Mouse (Mus musculus): ENCODE measurements around the gene Cdk5. TPM values are rescaled to one million over a fixed set of nuclear protein-coding genes. Genes with fewer than 3 reads are reported as not detected.

Cdk5 gene
- polyA plus RNA-seq (2012; rRNA removed), result 159 and 252 TPM in 2 replicates

GRCm38 (mm10) chr5:24423129-24424003 lies at the start of gene Cdk5, which contains the start of gene Slc4a2:
Cdk5 (minus strand) TSS chr5:24423530.
Slc4a2 (plus strand) TSS chr5:24423837.
- DNase-seq (ENCODE audit: low read depth), result peak; percentile 100
- TF ChIP-seq CTCF (IDR thresholded peaks at IDR 0.05; ENCODE audit: borderline replicate concordance, extremely low read depth, insufficient read depth, insufficient read length) (no peak), POLR2A (IDR thresholded peaks at IDR 0.05; ENCODE audit: borderline replicate concordance, extremely low read depth, insufficient read depth, insufficient read length, poor library complexity, severe bottlenecking) (peak; percentile 22; the same call in 1 of the 2 replicates)

DNA sequence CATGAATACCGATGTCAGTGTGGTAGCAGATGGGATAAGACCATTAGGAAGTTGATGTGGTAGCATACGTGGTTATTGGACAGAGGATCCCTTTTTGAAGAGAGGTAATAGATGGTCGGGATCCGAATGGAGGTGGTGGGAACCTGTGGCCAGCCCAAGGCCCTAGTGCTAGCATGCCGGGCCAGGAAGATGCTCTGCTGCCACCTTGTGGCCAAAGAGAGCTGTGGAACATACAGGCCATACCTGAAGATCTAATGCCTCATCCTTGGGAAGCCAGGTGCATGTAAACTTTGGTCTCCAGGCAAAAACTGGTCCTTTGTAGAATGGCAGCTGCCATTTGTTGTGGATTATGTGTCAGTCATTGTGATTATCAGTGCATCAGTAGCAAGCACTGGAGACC lies 47.3 kb upstream of the Cdk5 start:
- TF ChIP-seq CTCF (IDR thresholded peaks at IDR 0.05; ENCODE audit: borderline replicate concordance, extremely low read depth, insufficient read depth, insufficient read length) (peak; percentile 94), POLR2A (IDR thresholded peaks at IDR 0.05; ENCODE audit: borderline replicate concordance, extremely low read depth, insufficient read depth, insufficient read length, poor library complexity, severe bottlenecking) (no peak)
- peak; percentile 87 for DNase-seq (ENCODE audit: low read depth)

DNA sequence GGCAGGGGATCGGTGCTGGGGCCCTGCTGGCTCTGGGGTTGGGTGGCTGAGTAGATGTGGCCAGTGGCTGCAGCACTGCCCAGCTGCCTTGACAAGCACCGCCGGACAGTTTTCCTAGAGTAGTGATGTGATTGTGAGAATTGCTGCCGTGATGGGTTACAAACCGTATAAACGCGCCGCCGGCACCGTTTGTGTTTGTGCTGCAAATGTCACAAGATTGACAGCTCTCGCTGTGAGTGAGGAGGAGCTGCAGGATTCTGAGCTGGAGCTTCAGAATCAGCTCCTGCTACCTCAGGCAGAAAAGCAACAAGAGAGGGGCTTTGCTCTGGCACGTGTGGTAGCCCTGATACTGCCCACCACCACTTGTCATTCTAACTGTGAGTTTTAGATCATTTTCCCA lies 43.4 kb upstream of the Cdk5 start:
- DNase-seq (ENCODE audit: low read depth), result peak; percentile 57
- TF ChIP-seq CTCF (IDR thresholded peaks at IDR 0.05; ENCODE audit: borderline replicate concordance, extremely low read depth, insufficient read depth, insufficient read length), result no peak
- no peak for TF ChIP-seq POLR2A (IDR thresholded peaks at IDR 0.05; ENCODE audit: borderline replicate concordance, extremely low read depth, insufficient read depth, insufficient read length, poor library complexity, severe bottlenecking)

DNA sequence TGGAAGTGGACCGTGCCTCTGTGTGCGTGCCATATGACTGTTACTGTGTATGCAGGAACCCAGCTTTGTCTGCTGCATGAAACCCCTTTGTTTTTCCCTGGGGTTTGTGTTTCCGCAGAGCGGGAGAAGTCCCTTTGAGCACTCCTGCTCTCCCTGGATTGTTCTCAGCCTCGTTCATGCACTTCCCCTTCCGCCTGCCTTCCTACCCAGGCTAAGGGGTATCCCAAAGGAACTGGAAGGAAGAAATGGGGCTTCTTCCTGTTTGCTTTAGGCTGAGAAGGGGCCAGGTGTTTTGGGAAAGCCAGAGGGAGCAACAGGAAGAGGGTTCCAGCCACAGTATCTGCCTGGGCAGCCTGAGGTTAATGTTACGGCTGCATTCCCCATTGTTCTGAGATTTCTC lies 32.3 kb upstream of the Cdk5 start:
- no peak for DNase-seq (ENCODE audit: low read depth)
- no peak for TF ChIP-seq POLR2A (IDR thresholded peaks at IDR 0.05; ENCODE audit: borderline replicate concordance, extremely low read depth, insufficient read depth, insufficient read length, poor library complexity, severe bottlenecking)
- no peak for TF ChIP-seq CTCF (IDR thresholded peaks at IDR 0.05; ENCODE audit: borderline replicate concordance, extremely low read depth, insufficient read depth, insufficient read length)

DNA sequence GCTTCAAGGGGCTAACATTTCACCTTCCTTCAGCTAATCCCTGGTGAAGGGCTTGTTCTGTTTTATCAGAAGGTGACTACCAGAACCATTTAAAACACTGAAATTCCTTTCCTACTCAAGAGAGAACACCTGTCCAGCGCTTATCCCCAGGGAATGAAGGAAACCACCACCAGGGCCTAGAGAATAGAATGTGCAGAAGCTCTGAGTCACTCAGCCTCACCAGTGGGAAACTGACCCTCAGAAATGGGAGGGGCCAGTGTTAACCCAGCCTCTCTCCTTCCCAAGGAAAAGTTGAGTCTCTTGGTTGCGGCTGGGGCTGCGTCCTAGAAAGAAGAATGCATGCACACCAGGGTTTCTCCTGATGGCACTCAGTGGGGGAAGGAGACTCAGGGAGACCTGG lies 31.7 kb upstream of the Cdk5 start:
- DNase-seq (ENCODE audit: low read depth), result no peak
- TF ChIP-seq CTCF (IDR thresholded peaks at IDR 0.05; ENCODE audit: borderline replicate concordance, extremely low read depth, insufficient read depth, insufficient read length) (no peak), POLR2A (IDR thresholded peaks at IDR 0.05; ENCODE audit: borderline replicate concordance, extremely low read depth, insufficient read depth, insufficient read length, poor library complexity, severe bottlenecking) (no peak)

DNA sequence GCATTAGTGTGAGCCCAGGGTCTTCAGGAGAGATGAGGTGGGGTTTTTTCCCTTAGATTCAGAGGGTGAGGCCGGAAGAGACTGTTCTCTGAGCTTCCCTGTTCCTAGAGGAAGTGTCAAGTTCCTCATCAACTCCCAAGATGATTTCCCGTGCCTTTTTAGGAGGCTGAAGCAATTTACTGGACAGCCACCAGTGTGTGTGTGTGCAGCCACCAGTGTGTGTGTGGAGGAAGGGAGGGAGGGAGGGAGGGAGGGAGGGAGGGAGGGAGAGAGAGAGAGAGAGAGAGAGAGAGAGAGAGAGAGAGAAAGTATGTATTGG lies 30.6 kb upstream of the Cdk5 start:
- no peak for DNase-seq (ENCODE audit: low read depth)
- no peak for TF ChIP-seq POLR2A (IDR thresholded peaks at IDR 0.05; ENCODE audit: borderline replicate concordance, extremely low read depth, insufficient read depth, insufficient read length, poor library complexity, severe bottlenecking)

DNA sequence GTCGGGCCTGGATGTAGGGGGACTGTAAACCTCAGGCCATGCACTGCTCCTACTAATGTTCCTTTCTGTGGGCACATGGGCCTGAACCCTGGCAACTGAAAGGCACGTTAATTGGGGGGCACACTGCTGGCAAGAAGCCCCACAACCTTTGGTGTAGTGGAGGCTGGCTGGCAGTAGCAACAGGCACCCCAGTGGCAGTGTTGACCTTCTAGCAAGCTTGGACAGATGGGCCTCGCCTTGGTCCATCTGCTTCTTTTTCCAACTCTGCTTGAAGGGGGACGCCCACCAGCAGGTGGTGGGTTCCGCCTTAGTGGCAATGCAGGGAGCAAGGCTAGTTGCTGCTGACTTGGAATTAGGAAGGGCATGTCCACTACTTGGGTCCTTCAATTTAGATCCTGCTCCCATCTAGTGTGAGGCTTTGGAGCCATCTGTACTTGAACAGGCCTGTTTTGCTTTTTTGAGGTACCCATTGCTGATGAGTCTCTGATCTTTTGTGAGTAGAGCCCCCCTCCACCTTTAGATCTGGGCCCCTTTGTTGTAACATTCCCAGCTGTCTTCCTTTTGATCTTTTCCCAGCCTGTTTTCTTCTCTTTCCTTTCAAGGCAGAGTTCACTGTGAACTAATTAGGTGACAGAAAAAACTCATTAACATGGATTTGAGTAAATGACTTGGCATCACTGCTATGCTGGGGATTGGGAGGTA lies 30.1 kb upstream of the Cdk5 start:
- DNase-seq (ENCODE audit: low read depth), result peak; percentile 89
- TF ChIP-seq CTCF (IDR thresholded peaks at IDR 0.05; ENCODE audit: borderline replicate concordance, extremely low read depth, insufficient read depth, insufficient read length) (no peak), POLR2A (IDR thresholded peaks at IDR 0.05; ENCODE audit: borderline replicate concordance, extremely low read depth, insufficient read depth, insufficient read length, poor library complexity, severe bottlenecking) (no peak)

DNA sequence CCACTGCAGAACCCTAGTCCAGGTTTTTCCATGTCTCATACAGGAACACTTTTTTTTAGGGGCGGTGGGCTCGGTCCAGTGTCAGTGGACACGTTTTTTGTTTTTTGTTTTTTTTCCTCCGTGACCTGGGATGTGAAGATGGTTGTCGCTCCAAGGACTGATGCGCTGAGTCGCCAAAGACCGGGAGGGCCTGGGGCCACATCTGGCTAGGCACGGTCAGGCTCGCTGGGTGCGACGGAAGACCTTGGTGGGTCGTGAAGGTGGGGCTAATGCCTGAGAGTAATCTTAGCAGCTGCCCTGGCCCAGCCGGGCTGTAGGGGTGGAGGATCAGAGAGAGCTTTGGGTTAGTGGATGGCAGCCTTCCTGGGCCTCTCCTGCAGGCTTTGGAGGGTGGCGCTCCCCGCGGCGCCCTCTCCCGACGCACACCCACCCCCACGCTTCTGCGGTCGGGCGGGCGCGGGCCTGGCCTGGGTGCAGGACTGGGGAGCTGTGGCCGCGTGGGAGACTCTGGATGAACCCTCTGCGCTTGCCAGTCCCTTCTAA lies 29.4 kb upstream of the Cdk5 start:
- DNase-seq (ENCODE audit: low read depth), result peak; percentile 41
- TF ChIP-seq CTCF (IDR thresholded peaks at IDR 0.05; ENCODE audit: borderline replicate concordance, extremely low read depth, insufficient read depth, insufficient read length) (no peak), POLR2A (IDR thresholded peaks at IDR 0.05; ENCODE audit: borderline replicate concordance, extremely low read depth, insufficient read depth, insufficient read length, poor library complexity, severe bottlenecking) (no peak)

- DNase-seq (ENCODE audit: low read depth), result peak; percentile 59
- TF ChIP-seq CTCF (IDR thresholded peaks at IDR 0.05; ENCODE audit: borderline replicate concordance, extremely low read depth, insufficient read depth, insufficient read length) (no peak), POLR2A (IDR thresholded peaks at IDR 0.05; ENCODE audit: borderline replicate concordance, extremely low read depth, insufficient read depth, insufficient read length, poor library complexity, severe bottlenecking) (no peak)
Observed at GRCm38 (mm10) chr5:24452030-24452690, 28.8 kb upstream of the Cdk5 start, which contains the start of gene Agap3. Agap3 (plus strand) TSS chr5:24452177.

DNA sequence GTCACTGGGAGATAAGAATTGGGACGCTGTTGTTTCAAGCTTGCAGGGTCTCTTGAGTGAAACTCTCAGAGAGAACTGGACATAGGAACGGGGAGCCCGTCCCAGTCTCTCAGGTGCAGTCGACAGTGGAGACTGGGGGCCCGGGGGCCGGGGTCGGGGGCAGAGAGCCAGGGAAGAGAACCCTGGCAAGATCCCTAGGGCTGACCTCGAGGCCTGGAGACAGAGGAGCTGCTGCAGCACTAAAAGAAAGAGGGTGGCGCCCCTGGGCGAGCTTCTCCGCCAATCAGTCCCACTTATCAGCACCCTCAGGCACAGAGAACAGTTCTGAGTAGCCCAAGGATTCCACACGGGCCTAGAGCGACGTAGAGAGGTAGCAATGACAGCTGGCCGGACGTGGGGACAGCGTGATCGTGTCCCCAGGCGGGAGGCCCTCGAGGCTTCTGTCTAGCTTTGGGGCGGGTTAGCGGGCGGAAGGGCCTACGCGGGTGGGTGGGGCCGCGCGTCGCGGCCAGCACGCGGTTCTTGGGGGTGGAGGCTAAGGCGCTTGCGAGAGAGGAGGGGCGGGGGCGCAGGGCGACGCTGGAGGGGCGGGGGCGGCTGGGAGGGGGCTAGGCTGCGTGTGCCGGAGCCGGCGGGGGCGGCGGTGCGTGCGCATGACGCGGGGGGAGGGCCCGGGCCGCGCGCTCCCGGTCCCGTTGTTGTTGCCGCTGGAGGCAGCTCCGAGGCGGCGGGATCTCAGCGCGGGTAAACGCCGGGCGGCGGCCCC lies 28.1 kb upstream of the Cdk5 start:
- TF ChIP-seq CTCF (IDR thresholded peaks at IDR 0.05; ENCODE audit: borderline replicate concordance, extremely low read depth, insufficient read depth, insufficient read length), result no peak
- TF ChIP-seq POLR2A (IDR thresholded peaks at IDR 0.05; ENCODE audit: borderline replicate concordance, extremely low read depth, insufficient read depth, insufficient read length, poor library complexity, severe bottlenecking), result peak; percentile 97
- DNase-seq (ENCODE audit: low read depth), result peak; percentile 97

Data from brain, embryonic 14.5 days (tissue).